Mouse (Mus musculus) layer of hippocampus, postnatal 36 days (tissue): ENCODE measurements around the gene Tox3. TPM values are rescaled to one million over a fixed set of nuclear protein-coding genes. Genes with fewer than 3 reads are reported as not detected.

Experiments used
- DNase-seq, 2 experiments: peaks; one replicate each; pipeline ENCODE4 v3.0.0; 2022
- total RNA-seq, 2 experiments: library from RNA; stranded (reverse); gene quantifications; 2 replicates each; pipeline ENCODE4 v1.2.3; 2021

Tox3 gene
- total RNA-seq, 2 experiments from 2014 or later = 11.3 to 12.2 TPM

GRCm38 (mm10) chr8:90241461-90241860 lies 106.7 kb downstream of the Tox3 start:
- DNase-seq = no peak

- DNase-seq = no peak
Observed at GRCm38 (mm10) chr8:90232501-90232900, 115.6 kb downstream of the Tox3 start.

GRCm38 (mm10) chr8:90224172-90224571 lies 124.0 kb downstream of the Tox3 start:
- no peak for DNase-seq

- DNase-seq = no peak
Observed at GRCm38 (mm10) chr8:90209105-90210037, 138.8 kb downstream of the Tox3 start.
